Mouse (Mus musculus): ENCODE results near the gene Cyp2j9. TPM values are rescaled to one million over a fixed set of nuclear protein-coding genes. Genes with fewer than 3 reads are reported as not detected.
"Not testable (repeated sequence)": the region's sequence is repeated elsewhere in the genome, so short reads cannot be mapped to it uniquely, and the experiment has no call there.

Gene Cyp2j9
- total and polyA plus RNA-seq, 3 experiments, result not detected

DNA sequence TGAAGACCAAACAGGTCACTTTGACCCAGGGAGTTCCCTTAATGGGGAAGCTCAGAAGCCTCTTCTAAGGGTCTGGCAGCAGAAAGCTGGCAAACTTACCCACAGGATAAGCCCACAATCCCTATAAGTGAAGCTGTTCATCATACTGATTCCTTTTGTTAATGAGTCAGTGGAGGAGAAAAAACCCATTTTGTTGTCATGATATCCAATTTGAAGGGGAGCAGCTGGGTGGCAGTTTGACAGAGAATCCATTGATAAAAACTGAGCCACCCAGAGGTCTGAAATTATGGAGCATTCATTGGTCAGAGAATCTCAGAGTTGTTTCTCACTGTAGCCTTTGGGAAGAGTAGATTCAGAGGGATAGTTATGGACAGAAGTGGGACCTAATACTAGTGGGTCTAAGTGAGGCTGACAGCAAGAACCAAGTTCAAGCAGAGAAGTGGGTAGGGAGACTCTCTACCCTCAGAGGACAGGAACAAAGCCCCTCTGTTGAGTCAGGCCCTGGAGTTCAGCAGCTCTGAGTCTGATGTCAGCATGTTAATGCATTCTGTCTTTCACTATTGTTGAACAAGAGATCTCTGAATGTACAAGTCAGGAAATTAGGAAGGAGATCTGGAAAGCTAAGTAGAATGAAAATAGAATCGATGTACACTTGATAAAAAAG is 9.8 kb downstream of the Cyp2j9 start (continued):
- TF ChIP-seq NELFE (IDR thresholded peaks at IDR 0.05; ENCODE audit: low read depth, low read length), result no peak

GRCm38 (mm10) chr4:96580351-96580750 is 11.0 kb downstream of the Cyp2j9 start:
- DNase-seq (ENCODE audit: low read depth, low spot score); H3K9ac ChIP-seq (ENCODE audit: control insufficient read depth, low read depth, low read length, poor library complexity, severe bottlenecking); H3K36me3 ChIP-seq (ENCODE audit: control insufficient read depth in 1 of 2, insufficient read depth in 2 of 2, low read length in 2 of 2); H3K4me1 ChIP-seq (ENCODE audit: control insufficient read depth in 1 of 2, insufficient read depth in 2 of 2, low read length in 2 of 2); H3K27ac ChIP-seq (ENCODE audit: control insufficient read depth, low read depth, low read length); H3K4me3 ChIP-seq (ENCODE audit: control insufficient read depth in 1 of 2, insufficient read depth in 1 of 2, low read depth in 2 of 2, low read length in 2 of 2); H3K27me3 ChIP-seq (ENCODE audit: control insufficient read depth in 1 of 2, insufficient read depth in 2 of 2, low read length in 2 of 2); H3K79me2 ChIP-seq (ENCODE audit: control insufficient read depth, insufficient read depth, low read length, poor library complexity); H3K9me3 ChIP-seq (replicated peaks; ENCODE audit: insufficient read depth, low read length): not testable (repeated sequence)

DNA sequence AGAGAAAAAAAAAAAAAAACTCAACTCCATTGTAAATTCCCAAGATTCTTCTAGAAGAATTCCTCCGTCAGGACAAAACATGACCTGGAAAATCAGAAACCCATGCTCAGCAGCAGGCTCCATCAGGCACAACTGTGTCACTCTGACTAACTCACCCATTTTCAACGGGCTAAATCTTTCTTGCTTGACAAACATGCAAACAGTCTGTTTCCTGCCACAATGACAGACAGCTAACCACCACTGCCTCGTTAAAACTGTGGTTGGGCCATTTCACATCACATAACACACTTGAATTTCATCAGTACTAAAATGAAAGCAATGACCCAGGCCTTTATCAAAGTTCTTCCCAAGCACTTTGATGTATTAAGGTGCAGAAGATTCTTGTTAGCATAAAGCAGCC is 21.9 kb downstream of the Cyp2j9 start:
- Histone ChIP-seq H3K9me3 (replicated peaks; ENCODE audit: insufficient read depth, low read length) (no peaks in the 10 kb centered on the region), H3K27ac (ENCODE audit: control insufficient read depth, low read depth, low read length) (no peak overlapping the region), H3K27me3 (ENCODE audit: control insufficient read depth in 1 of 2, insufficient read depth in 2 of 2, low read length in 2 of 2) (no peaks in the 10 kb centered on the region), H3K9ac (ENCODE audit: control insufficient read depth, low read depth, low read length, poor library complexity, severe bottlenecking) (no peak overlapping the region), H3K4me3 (ENCODE audit: control insufficient read depth in 1 of 2, insufficient read depth in 1 of 2, low read depth in 2 of 2, low read length in 2 of 2) (no peak overlapping the region), H3K4me1 (ENCODE audit: control insufficient read depth in 1 of 2, insufficient read depth in 2 of 2, low read length in 2 of 2) (no peaks in the 10 kb centered on the region), H3K36me3 (ENCODE audit: control insufficient read depth in 1 of 2, insufficient read depth in 2 of 2, low read length in 2 of 2) (no peaks in the 10 kb centered on the region), H3K79me2 (ENCODE audit: control insufficient read depth, insufficient read depth, low read length, poor library complexity) (no peaks in the 10 kb centered on the region)
- no peak for DNase-seq (ENCODE audit: low read depth, low spot score)
- TF ChIP-seq POLR2A (IDR thresholded peaks at IDR 0.05; ENCODE audit: control insufficient read depth in 1 of 2, insufficient read depth in 1 of 2, low read depth in 1 of 2, low read length in 2 of 2, poor library complexity in 1 of 2) (no peak), MXI1 (IDR thresholded peaks at IDR 0.05; ENCODE audit: low read depth, low read length) (no peak), RAD21 (IDR thresholded peaks at IDR 0.05; ENCODE audit: low read depth, low read length) (no peak), GABPA (IDR thresholded peaks at IDR 0.05; ENCODE audit: low read depth, low read length) (no peak), ETS1 (IDR thresholded peaks at IDR 0.05; ENCODE audit: low read depth, low read length) (no peak), SIN3A (IDR thresholded peaks at IDR 0.05; ENCODE audit: low read length) (no peak), MYB (IDR thresholded peaks at IDR 0.05; ENCODE audit: low read depth, low read length) (no peak), GATA1 (IDR thresholded peaks at IDR 0.05; ENCODE audit: low read depth, low read length) (no peak), NRF1 (IDR thresholded peaks at IDR 0.05; ENCODE audit: insufficient read depth, low read depth, low read length, poor library complexity, severe bottlenecking) (no peak), BHLHE40 (IDR thresholded peaks at IDR 0.05; ENCODE audit: borderline replicate concordance, low read depth, low read length) (no peak), KAT2A (conservative IDR thresholded peaks at IDR 0.05; ENCODE audit: low read depth, low read length) (no peak), CHD1 (IDR thresholded peaks at IDR 0.05; ENCODE audit: low read depth, low read length) (no peak), POLR2AphosphoS2 (IDR thresholded peaks at IDR 0.05; ENCODE audit: low read length) (no peak)

Measured in MEL (cell line).